Mouse (Mus musculus): ENCODE measurements at regions not wholly inside any gene's neighbourhood (a gene's known extent, or its start where the extent isn't known, plus 50 kb on each side); places are given as distances from the start of the nearest gene placed in this dataset.

DNA sequence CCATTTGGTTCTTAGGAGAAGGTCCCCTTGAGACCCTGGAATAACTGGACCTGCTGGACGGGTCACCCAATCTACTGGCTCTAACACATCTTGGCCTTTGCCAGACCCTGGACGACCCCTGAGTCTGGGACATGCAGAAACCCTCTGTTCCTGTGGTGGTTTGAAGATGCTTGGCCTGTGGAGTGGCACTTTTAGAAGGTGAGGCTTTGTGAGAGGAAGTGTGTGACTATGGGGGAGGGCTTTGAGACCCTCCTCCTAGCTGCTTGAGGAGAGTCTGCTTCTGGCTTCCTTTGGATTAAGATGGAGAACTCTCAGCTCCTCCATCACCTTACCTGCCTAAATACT is 84.9 kb downstream of the Tmem17 start:
- TF ChIP-seq EP300 (IDR thresholded peaks at IDR 0.05; ENCODE audit: insufficient read depth, low read depth, low read length) (no peak), CTCF (IDR thresholded peaks at IDR 0.05; ENCODE audit: low read depth, low read length) (no peak)
